Mouse (Mus musculus): ENCODE measurements around the gene Stk38.

- no peak for TF ChIP-seq POLR2AphosphoS2 (IDR thresholded peaks at IDR 0.05; ENCODE audit: low read length)
- TF ChIP-seq CTCF (IDR thresholded peaks at IDR 0.05 in 2 of 3, conservative IDR thresholded peaks at IDR 0.05 in 1 of 3; ENCODE audit: control insufficient read depth in 1 of 3, insufficient read depth in 1 of 3, low read depth in 2 of 3, low read length in 3 of 3, poor library complexity in 1 of 3, severe bottlenecking in 1 of 3) = no peak
- no peak for TF ChIP-seq ZNF384 (IDR thresholded peaks at IDR 0.05; ENCODE audit: low read depth, low read length)
- no peak for TF ChIP-seq ZKSCAN1 (IDR thresholded peaks at IDR 0.05; ENCODE audit: low read depth, low read length)
- no peak for TF ChIP-seq KAT2A (conservative IDR thresholded peaks at IDR 0.05; ENCODE audit: low read depth, low read length)
- TF ChIP-seq USF1 (IDR thresholded peaks at IDR 0.05; ENCODE audit: low read depth, low read length) = no peak
- no peak for TF ChIP-seq POLR2A (IDR thresholded peaks at IDR 0.05; ENCODE audit: control insufficient read depth in 1 of 2, insufficient read depth in 1 of 2, low read depth in 1 of 2, low read length in 2 of 2, poor library complexity in 1 of 2)
- TF ChIP-seq MAX (IDR thresholded peaks at IDR 0.05; ENCODE audit: low read length) = no peak
- no peak for TF ChIP-seq MAZ (IDR thresholded peaks at IDR 0.05; ENCODE audit: low read depth, low read length)
- TF ChIP-seq ZMIZ1 (IDR thresholded peaks at IDR 0.05; ENCODE audit: low read depth, low read length) = no peak
These were observed 19.0 kb upstream of the Stk38 start for GRCm38 (mm10) chr17:29026652-29027356.
